25 mouse cellular contexts compared by ENCODE assay signal in the genomic region with DNA sequence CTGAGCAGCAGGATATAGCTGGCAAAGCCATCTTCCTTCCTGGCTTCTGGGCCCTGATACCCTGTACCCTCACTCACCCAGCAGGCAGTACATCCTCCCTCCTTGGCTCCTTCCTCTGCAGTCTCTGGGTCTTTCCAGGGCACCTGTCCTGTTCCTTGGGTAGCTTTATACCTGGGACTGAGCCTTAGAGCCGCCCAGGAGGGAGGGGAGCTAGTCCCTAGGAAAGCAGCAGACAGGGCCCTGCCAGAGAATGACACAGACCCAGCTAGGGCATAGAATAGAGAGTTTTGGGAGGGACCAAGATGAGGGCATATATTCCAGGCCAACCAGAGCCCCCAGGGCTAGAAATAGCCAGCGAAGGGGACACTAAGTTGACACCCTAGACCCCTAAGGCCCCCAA. TPM values are rescaled to one million over a fixed set of nuclear protein-coding genes. Genes with fewer than 3 reads are reported as not detected.
DNase-seq lines count a peak whose midpoint lies in the region; ATAC-seq and TF ChIP-seq lines count a peak whose summit lies in the region.
"Had no signal": no experiment of that assay in that cellular context is flagged by ENCODE, and none has a peak within 500 bp of the region (broad histone marks: within the 10 kb centered on the region; RNA-seq: fewer than 3 reads in every experiment).

No protein-coding gene starts in this region.

- H3K9ac ChIP-seq in embryonic facial prominence, embryonic 14.5 days (ENCODE audit: low read depth, low read length) = no peak overlapping the region
- H3K9ac ChIP-seq: embryonic facial prominence, embryonic 15.5 days had no signal

- TF ChIP-seq CTCF in gastrocnemius, adult 2 months (IDR thresholded peaks at IDR 0.05) = no peak
- TF ChIP-seq CTCF in E14TG2a.4 (conservative IDR thresholded peaks at IDR 0.05; ENCODE audit: low read length) = no peak

- 34% methylated on average over 2 of the region's 2 CpGs for WGBS in embryonic facial prominence, embryonic 10.5 days
- WGBS in embryonic facial prominence, embryonic 14.5 days = 35% methylated on average over 2 of the region's 2 CpGs

- intact Hi-C loops in gastrocnemius, adult 2 months (cut with DNase I) = no loop called here

- H3K4me3 ChIP-seq in gastrocnemius, adult 2 months = no peak overlapping the region
- peak overlapping the region; percentile 26 for H3K4me3 ChIP-seq in E14TG2a.4 (replicated peaks; ENCODE audit: low read length)
- H3K4me3 ChIP-seq in embryonic facial prominence, embryonic 10.5 days = no peak overlapping the region
- no peak overlapping the region for H3K4me3 ChIP-seq in embryonic facial prominence, embryonic 14.5 days (ENCODE audit: low read depth, low read length)
- H3K4me3 ChIP-seq: embryonic facial prominence, embryonic 15.5 days; erythroblast, embryonic 14.5 days had no signal

- DNase-seq in gastrocnemius, adult 2 months = peak; percentile 1
- no peak for DNase-seq in gastrocnemius, postnatal 10 days
- DNase-seq in embryonic facial prominence, embryonic 10.5 days (ENCODE audit: low spot score) = no peak
- no peak for DNase-seq in embryonic facial prominence, embryonic 14.5 days (ENCODE audit: low spot score)
- DNase-seq in right cerebral cortex, adult 18-20 months = no peak
- DNase-seq in kidney, postnatal 4 days = no peak
- DNase-seq: adrenal gland, adult 8-10 months; adrenal gland, postnatal 14 days; adrenal gland, postnatal 36 days; cerebellum, adult 11-12 months; cerebellum, adult 9-10 months; cerebellum, postnatal 10 days; cerebellum, postnatal 25 days had no signal

- H3K4me1 ChIP-seq in E14TG2a.4 (replicated peaks; ENCODE audit: low read depth, low read length) = peaks cover 44% of the 10 kb centered on the region
- peaks cover 12% of the 10 kb centered on the region for H3K4me1 ChIP-seq in embryonic facial prominence, embryonic 10.5 days
- no peaks in the 10 kb centered on the region for H3K4me1 ChIP-seq in embryonic facial prominence, embryonic 14.5 days (ENCODE audit: control insufficient read depth, insufficient read depth, low read length)
- H3K4me1 ChIP-seq: embryonic facial prominence, embryonic 15.5 days had no signal

- no peaks in the 10 kb centered on the region for H3K36me3 ChIP-seq in E14TG2a.4 (ENCODE audit: insufficient read depth, low read length)
- no peaks in the 10 kb centered on the region for H3K36me3 ChIP-seq in embryonic facial prominence, embryonic 10.5 days (replicated peaks)
- no peaks in the 10 kb centered on the region for H3K36me3 ChIP-seq in embryonic facial prominence, embryonic 14.5 days (ENCODE audit: control insufficient read depth, insufficient read depth, low read length)
- H3K36me3 ChIP-seq: embryonic facial prominence, embryonic 15.5 days; G1E had no signal

- no peaks in the 10 kb centered on the region for H3K9me3 ChIP-seq in E14TG2a.4 (ENCODE audit: low read length)
- no peaks in the 10 kb centered on the region for H3K9me3 ChIP-seq in embryonic facial prominence, embryonic 10.5 days
- no peaks in the 10 kb centered on the region for H3K9me3 ChIP-seq in embryonic facial prominence, embryonic 14.5 days (ENCODE audit: control insufficient read depth, low read length)
- H3K9me3 ChIP-seq: embryonic facial prominence, embryonic 15.5 days; G1E had no signal

- H3K27me3 ChIP-seq in E14TG2a.4 (ENCODE audit: insufficient read depth, low read length) = 0 out of 2 replicates have a peak, but pooled peaks cover 4% of the 10 kb centered on the region
- H3K27me3 ChIP-seq in embryonic facial prominence, embryonic 10.5 days (replicated peaks; ENCODE audit: low read depth, poor library complexity, severe bottlenecking) = no peaks in the 10 kb centered on the region
- H3K27me3 ChIP-seq in embryonic facial prominence, embryonic 14.5 days (replicated peaks; ENCODE audit: control insufficient read depth, insufficient read depth, low read length) = no peaks in the 10 kb centered on the region
- H3K27me3 ChIP-seq: embryonic facial prominence, embryonic 15.5 days; Patski had no signal

- peak; percentile 50; the same call in 1 of the 2 replicates for ATAC-seq in embryonic facial prominence, embryonic 14.5 days (ENCODE audit: low read depth)
- ATAC-seq: activated CD4-positive, CD25-positive, alpha-beta regulatory T cell, adult 4 months; forebrain, embryonic 14.5 days; forebrain, embryonic 16.5 days; Patski had no signal

- H3K27ac ChIP-seq in gastrocnemius, adult 2 months = no peak overlapping the region
- peak overlapping the region; percentile 35 for H3K27ac ChIP-seq in embryonic facial prominence, embryonic 10.5 days (replicated peaks)
- H3K27ac ChIP-seq in embryonic facial prominence, embryonic 14.5 days (replicated peaks; ENCODE audit: low read depth, low read length) = no peak overlapping the region
- H3K27ac ChIP-seq: embryonic facial prominence, embryonic 15.5 days had no signal

- no peak overlapping the region for H3K4me2 ChIP-seq in embryonic facial prominence, embryonic 14.5 days (ENCODE audit: low read depth, low read length)
- H3K4me2 ChIP-seq: embryonic facial prominence, embryonic 15.5 days had no signal

RNA-seq across cellular contexts. Expression of a gene that starts 6.5 kb away (rescaled TPM):
- not detected for total RNA-seq in gastrocnemius, adult 2 months (2021)
- total RNA-seq in gastrocnemius, postnatal 10 days (2021) = not detected
- 0.19 TPM in 2 replicates for polyA plus RNA-seq in embryonic facial prominence, embryonic 10.5 days (2016; fragmentation: Nextera tagmentation; extraction: Ambion mirVana)
- polyA plus RNA-seq in embryonic facial prominence, embryonic 14.5 days (2014; fragmentation: Nextera tagmentation; extraction: Ambion mirVana) = 0.14 and 0.35 TPM in 2 replicates
- total RNA-seq: adrenal gland, adult 18-20 months; adrenal gland, adult 8-10 months; adrenal gland, postnatal 14 days; adrenal gland, postnatal 36 days had no signal
- polyA plus RNA-seq: activated CD4-positive, CD25-positive, alpha-beta regulatory T cell, adult 4 months; cerebellum, adult 2 months; cortical plate, adult 2 months; frontal cortex, adult 2 months; G1E had no signal

RNA-seq across cellular contexts. Expression of a gene that starts 13.0 kb away (rescaled TPM):
- total RNA-seq in gastrocnemius, adult 2 months (2021) = 10 to 100 TPM; 16.8 to 18.1 TPM
- 10 to 100 TPM in 1 of 2 experiments, 1 to 10 TPM in 1; 9.1 to 12.7 TPM for total RNA-seq in gastrocnemius, postnatal 10 days (2021)
- polyA plus RNA-seq in embryonic facial prominence, embryonic 10.5 days (2016; fragmentation: Nextera tagmentation; extraction: Ambion mirVana) = 9.4 and 10.7 TPM in 2 replicates
- 20.9 and 23.8 TPM in 2 replicates for polyA plus RNA-seq in embryonic facial prominence, embryonic 14.5 days (2014; fragmentation: Nextera tagmentation; extraction: Ambion mirVana)
- polyA plus RNA-seq: activated CD4-positive, CD25-positive, alpha-beta regulatory T cell, adult 4 months had no signal

RNA-seq across cellular contexts. Expression of a gene that starts 16.8 kb away (rescaled TPM):
- total RNA-seq in gastrocnemius, adult 2 months (2021) = 10 to 100 TPM; 26.7 to 32.9 TPM
- total RNA-seq in gastrocnemius, postnatal 10 days (2021) = 10 to 100 TPM; 93.2 to 97.1 TPM
- polyA plus RNA-seq in embryonic facial prominence, embryonic 10.5 days (2016; fragmentation: Nextera tagmentation; extraction: Ambion mirVana) = 60.2 and 70.0 TPM in 2 replicates
- polyA plus RNA-seq in embryonic facial prominence, embryonic 14.5 days (2014; fragmentation: Nextera tagmentation; extraction: Ambion mirVana) = 84.2 and 86.6 TPM in 2 replicates

RNA-seq across cellular contexts. Expression of a gene that starts 18.9 kb away (rescaled TPM):
- 1 to 10 TPM; 1.2 to 2.0 TPM for total RNA-seq in gastrocnemius, adult 2 months (2021)
- 1 to 10 TPM; 2.9 to 6.0 TPM for total RNA-seq in gastrocnemius, postnatal 10 days (2021)
- polyA plus RNA-seq in embryonic facial prominence, embryonic 10.5 days (2016; fragmentation: Nextera tagmentation; extraction: Ambion mirVana) = 8.9 and 9.0 TPM in 2 replicates
- polyA plus RNA-seq in embryonic facial prominence, embryonic 14.5 days (2014; fragmentation: Nextera tagmentation; extraction: Ambion mirVana) = 3.0 and 3.8 TPM in 2 replicates

RNA-seq across cellular contexts. Expression of a gene that starts 44.1 kb away (rescaled TPM):
- 10 to 100 TPM; 10.1 to 11.7 TPM for total RNA-seq in gastrocnemius, adult 2 months (2021)
- 10 to 100 TPM; 10.2 to 12.3 TPM for total RNA-seq in gastrocnemius, postnatal 10 days (2021)
- polyA plus RNA-seq in embryonic facial prominence, embryonic 10.5 days (2016; fragmentation: Nextera tagmentation; extraction: Ambion mirVana) = 12.9 and 13.6 TPM in 2 replicates
- polyA plus RNA-seq in embryonic facial prominence, embryonic 14.5 days (2014; fragmentation: Nextera tagmentation; extraction: Ambion mirVana) = 10.4 and 11.9 TPM in 2 replicates
